Mouse (Mus musculus) thymus, adult 2 months (tissue): ENCODE results near the gene Gm10570.

ENCODE experiments used
- CTCF ChIP-seq: fragments of 200-500 bp; IDR thresholded peaks from 2 replicates; pipeline ENCODE4 v1.5.1; 2012; ENCODE audit warnings: mild to moderate bottlenecking, control low read depth, low read length, moderate library complexity, borderline replicate concordance; ENCODE audit not compliant: control insufficient read depth, poor library complexity, insufficient read depth; ENCODE audit errors: extremely low read depth
- POLR2A ChIP-seq: fragments of 200-500 bp; IDR thresholded peaks from 2 replicates; pipeline ENCODE4 v1.6.1; 2012; ENCODE audit warnings: mild to moderate bottlenecking, low read length, control low read depth, moderate library complexity; ENCODE audit not compliant: control insufficient read depth, poor library complexity, insufficient read depth; ENCODE audit errors: extremely low read depth

DNA sequence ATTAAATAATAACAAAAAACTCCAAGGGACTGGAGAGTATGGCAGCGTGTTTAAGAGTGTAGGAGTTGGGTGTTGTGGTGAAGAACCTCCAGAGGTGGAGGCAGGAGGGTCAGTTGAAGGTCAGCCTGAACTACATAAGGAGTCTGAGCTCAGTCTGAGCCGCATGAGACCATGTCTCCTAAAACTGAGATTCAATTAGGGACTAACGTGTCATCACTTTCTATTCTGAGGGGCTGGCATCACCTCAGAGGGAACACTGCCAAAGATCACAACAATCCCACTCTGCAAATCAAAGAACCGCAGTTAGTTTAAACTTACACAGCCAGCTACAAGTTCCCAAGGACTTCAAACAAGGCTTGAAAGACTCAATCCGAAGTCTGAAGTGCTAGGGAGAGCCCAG lies 15.1 kb upstream of the Gm10570 start:
- TF ChIP-seq CTCF (no peak), POLR2A (no peak)
